Mouse (Mus musculus): Measurements from ENCODE around the gene Gm42906.

GRCm38 (mm10) chr5:151188659-151189058 is 239.3 kb downstream of the Gm42906 start:
- TF ChIP-seq CTCF (IDR thresholded peaks at IDR 0.05; ENCODE audit: control insufficient read depth, insufficient read depth, insufficient read length), result no peak
- no peak for TF ChIP-seq MAX (IDR thresholded peaks at IDR 0.05)
- no peak for TF ChIP-seq USF1 (IDR thresholded peaks at IDR 0.05; ENCODE audit: low read depth)
- no peak for TF ChIP-seq MYOG (IDR thresholded peaks at IDR 0.05; ENCODE audit: control insufficient read depth, extremely low read depth, insufficient read length)
- TF ChIP-seq MYOD1 (IDR thresholded peaks at IDR 0.05; ENCODE audit: control insufficient read depth, insufficient read length, low read depth), result no peak
- no peak for TF ChIP-seq CEBPB (IDR thresholded peaks at IDR 0.05; ENCODE audit: low read depth)
- TF ChIP-seq FOSL1 (IDR thresholded peaks at IDR 0.05; ENCODE audit: insufficient read depth, low read length, poor library complexity, severe bottlenecking), result no peak

All from C2C12 (cell line).